Mouse (Mus musculus): ENCODE results near the gene Pofut2.

DNA sequence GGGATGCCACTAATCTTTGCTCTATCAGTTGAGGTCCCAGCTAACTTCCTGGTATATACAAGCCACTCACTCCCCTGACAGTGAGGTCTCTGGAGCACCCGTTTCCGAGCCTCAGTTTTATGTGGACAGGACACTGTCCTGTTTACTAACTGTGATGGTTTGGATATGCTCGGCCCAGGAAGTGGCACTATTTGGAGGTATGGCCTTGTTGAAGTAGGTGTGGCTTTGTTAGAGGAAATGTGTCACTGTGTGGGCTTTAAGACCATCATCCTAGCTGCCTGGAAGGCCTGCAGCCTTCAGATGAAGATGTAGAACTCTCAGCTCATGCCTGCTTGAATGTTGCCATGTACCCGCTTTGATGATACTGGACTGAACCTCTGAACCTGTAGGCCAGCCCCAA, 41.0 kb upstream of the Pofut2 start:
- TF ChIP-seq CTCF (IDR thresholded peaks at IDR 0.05) (no peak), EP300 (IDR thresholded peaks at IDR 0.05) (peak; percentile 73)
